Mouse (Mus musculus): ENCODE measurements around the gene Psrc1.

GRCm38 (mm10) chr3:108381945-108382875 is 1.4 kb upstream of the Psrc1 start:
- TF ChIP-seq CTCF (IDR thresholded peaks at IDR 0.05; ENCODE audit: low read depth, low read length): no peak
- no peak for TF ChIP-seq POLR2AphosphoS5 (IDR thresholded peaks at IDR 0.05; ENCODE audit: insufficient replicate concordance, low read depth, low read length)
- no peak for TF ChIP-seq GATA2 (IDR thresholded peaks at IDR 0.05; ENCODE audit: borderline replicate concordance, low read depth, low read length)
- no peak for TF ChIP-seq TAL1 (conservative IDR thresholded peaks at IDR 0.05; ENCODE audit: low read depth, low read length)
- no peak for TF ChIP-seq GATA1 (IDR thresholded peaks at IDR 0.05; ENCODE audit: borderline replicate concordance, low read length)

Measured in G1E (cell line).